Mouse (Mus musculus): ENCODE results near the gene 4933407L21Rik.

GRCm38 (mm10) chr1:85928057-85928687 lies at the start of gene 4933407L21Rik:
- TF ChIP-seq CTCF (IDR thresholded peaks at IDR 0.05; ENCODE audit: control insufficient read depth, insufficient read depth, low read length) (no peak), POLR2A (IDR thresholded peaks at IDR 0.05; ENCODE audit: borderline replicate concordance, control insufficient read depth, low read depth, low read length) (no peak)

Measured in bone marrow, adult 2 months (tissue).